Mouse (Mus musculus) spleen, adult 2 months (tissue): ENCODE results near the gene Galk1. TPM values are rescaled to one million over a fixed set of nuclear protein-coding genes. Genes with fewer than 3 reads are reported as not detected.
"Not testable (repeated sequence)": the region's sequence is repeated elsewhere in the genome, so short reads cannot be mapped to it uniquely, and the experiment has no call there.

Source experiments
- DNase-seq, 2 experiments: peaks; one replicate each; pipeline versions ENCODE4 v3.0.0 to v3.0.0-alpha.2; 2012 to 2021; ENCODE audit warnings: low spot score in 2 of 2, low read depth in 1 of 2
- H3K27ac ChIP-seq: fragments of 200-500 bp; 2 replicates; pipeline ENCODE4 v1.5.1; 2012; ENCODE audit warnings: low read length, inconsistent platforms; ENCODE audit not compliant: insufficient read depth
- H3K27me3 ChIP-seq: fragments of 200-500 bp; 2 replicates; pipeline ENCODE4 v1.6.1; 2012; ENCODE audit warnings: mild to moderate bottlenecking, moderate library complexity, low read length, inconsistent platforms; ENCODE audit not compliant: control insufficient read depth, insufficient read depth
- H3K36me3 ChIP-seq: fragments of 200-500 bp; 2 replicates; pipeline ENCODE4 v1.6.1; 2012; ENCODE audit warnings: mild to moderate bottlenecking, low read length, inconsistent platforms; ENCODE audit not compliant: control insufficient read depth, insufficient read depth
- H3K4me1 ChIP-seq: fragments of 200-500 bp; 2 replicates; pipeline ENCODE4 v1.6.1; 2011; ENCODE audit warnings: inconsistent platforms; ENCODE audit not compliant: control insufficient read depth, insufficient read depth, insufficient read length
- H3K4me3 ChIP-seq: fragments of 200-500 bp; 2 replicates; pipeline ENCODE4 v1.5.1; 2011; ENCODE audit warnings: mild to moderate bottlenecking, inconsistent platforms; ENCODE audit not compliant: insufficient read depth, insufficient read length; ENCODE audit errors: extremely low read depth
- CTCF ChIP-seq: fragments of 200-500 bp; IDR thresholded peaks from 2 replicates; pipeline ENCODE4 v1.5.1; 2011; ENCODE audit warnings: mild to moderate bottlenecking, inconsistent platforms; ENCODE audit not compliant: insufficient read depth, insufficient read length, insufficient replicate concordance; ENCODE audit errors: extremely low read depth
- POLR2A ChIP-seq: fragments of 200-500 bp; IDR thresholded peaks from 2 replicates; pipeline ENCODE4 v1.6.1; 2011; ENCODE audit warnings: low read depth, low read length, inconsistent platforms
- WGBS: fragments of 180-500 bp; shearing (Covaris S2); methylation state at CpG from one replicate; pipeline ENCODE4 v1.1.7; 2018; 5-methylcytosine and 5-hydroxymethylcytosine counted together
- polyA plus RNA-seq: library from polyadenylated mRNA; depleted of rRNA; stranded (reverse); fragments of >200 nt; gene quantifications from 2 replicates; pipeline ENCODE4 v1.2.3, GENCODE M21; 2012

Gene Galk1
- polyA plus RNA-seq, 1 experiment: 30.8 TPM

DNA sequence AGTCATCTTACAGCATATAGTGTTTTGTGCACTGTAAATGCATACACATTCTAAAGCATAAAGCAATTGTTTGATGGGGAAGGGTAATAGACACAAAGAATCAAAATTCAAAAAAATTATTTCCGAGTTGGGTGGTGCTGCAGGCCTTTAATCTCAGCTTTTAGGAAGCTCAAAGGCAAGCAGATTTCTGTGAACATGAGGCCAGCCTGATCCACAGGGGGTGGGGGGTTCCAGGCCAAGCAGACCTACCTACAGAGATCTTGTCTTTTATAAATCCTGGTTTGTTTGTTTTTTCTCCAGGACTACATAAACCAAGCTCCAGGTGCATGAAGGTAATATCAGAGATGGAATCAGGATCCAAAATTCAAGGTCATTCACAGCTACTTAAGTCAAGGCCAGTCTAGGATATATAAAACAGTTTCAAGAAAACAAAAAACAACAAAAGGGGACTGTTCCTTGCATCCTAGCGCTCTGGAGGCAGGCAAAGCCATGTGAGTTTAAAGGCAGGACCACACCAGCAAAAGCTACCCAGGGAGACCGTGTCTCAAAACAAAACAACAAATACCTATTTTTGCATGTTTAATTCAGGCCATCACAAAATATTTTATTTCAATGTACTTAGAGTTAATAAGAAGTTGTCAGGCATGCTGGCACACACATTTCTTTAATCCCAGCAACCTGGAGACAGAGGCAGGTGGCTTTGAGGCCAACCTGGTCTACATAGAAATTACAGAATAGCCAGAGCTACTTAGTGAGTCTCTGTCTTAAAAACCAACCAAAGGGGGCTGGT, 12.7 kb upstream of the Galk1 start:
- no peak overlapping the region for H3K27ac ChIP-seq
- peaks cover 18% of the 10 kb centered on the region for H3K36me3 ChIP-seq
- no peaks in the 10 kb centered on the region; the same call in 1 of the 2 replicates for H3K4me1 ChIP-seq
- 89% methylated on average over 3 of the region's 3 CpGs for WGBS
- TF ChIP-seq CTCF: no peak
- TF ChIP-seq POLR2A: no peak
- DNase-seq: no peak
- no peak overlapping the region for H3K4me3 ChIP-seq
- H3K27me3 ChIP-seq: no peaks in the 10 kb centered on the region

DNA sequence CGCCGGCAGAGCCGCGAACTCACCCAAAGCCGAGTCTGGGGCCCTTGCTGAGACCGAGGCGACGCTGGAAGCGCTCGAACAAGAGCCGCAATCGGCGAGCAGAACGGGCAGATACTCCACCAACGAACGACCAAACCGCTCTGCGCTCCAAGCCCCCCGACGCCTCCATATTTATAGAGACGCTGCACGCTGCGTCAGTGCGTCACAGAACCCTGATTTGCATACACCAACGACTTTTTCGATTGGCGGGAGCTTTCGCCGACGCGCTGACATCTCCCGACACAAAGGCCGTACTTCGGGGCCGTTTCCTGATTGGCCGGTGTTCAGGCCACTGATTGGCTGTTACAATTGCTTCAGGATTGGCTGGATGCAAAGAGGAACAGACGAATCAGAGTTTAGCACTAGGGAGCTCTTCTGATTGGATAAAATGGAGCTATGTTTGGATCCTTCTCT, 11.9 kb upstream of the Galk1 start:
- Histone ChIP-seq H3K36me3 (peaks cover 18% of the 10 kb centered on the region), H3K4me3 (peak overlapping the region; percentile 77), H3K4me1 (no peaks in the 10 kb centered on the region; the same call in 1 of the 2 replicates), H3K27ac (peak overlapping the region; percentile 98), H3K27me3 (no peaks in the 10 kb centered on the region)
- peak; percentile 90 to 99 for DNase-seq
- TF ChIP-seq POLR2A: peak; percentile 99
- TF ChIP-seq CTCF: no peak
- WGBS: under 1% methylated on average over 37 of the region's 37 CpGs

DNA sequence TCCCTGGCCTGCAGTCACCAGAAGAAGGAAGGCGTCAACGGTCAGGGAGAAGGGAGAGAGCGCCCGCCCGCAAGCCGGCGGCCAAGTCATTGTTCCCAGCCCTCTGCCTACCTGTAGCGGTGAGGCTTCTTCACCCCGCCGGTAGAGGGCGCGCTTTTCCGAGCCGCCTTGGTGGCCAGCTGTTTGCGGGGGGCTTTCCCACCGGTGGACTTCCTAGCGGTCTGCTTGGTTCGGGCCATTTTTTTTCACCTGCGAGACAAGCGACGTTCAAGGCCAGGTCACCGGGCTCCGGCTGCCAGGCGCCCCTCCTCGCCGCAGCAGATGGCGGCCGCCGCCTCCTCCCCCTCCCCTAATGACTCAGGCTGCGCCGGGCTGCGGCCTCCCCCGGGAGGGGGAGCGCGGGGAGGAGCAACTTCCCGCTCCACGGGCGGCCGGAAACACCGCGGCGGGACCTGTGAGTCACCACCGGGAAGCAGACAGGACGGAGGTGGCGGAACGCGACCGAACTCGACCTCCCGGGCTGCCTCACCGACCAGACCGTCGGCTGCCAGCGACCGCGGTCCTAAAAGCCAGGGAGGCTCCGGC, 11.3 kb upstream of the Galk1 start:
- TF ChIP-seq CTCF (peak; percentile 66; the same call in 1 of the 2 replicates), POLR2A (no peak)
- Histone ChIP-seq H3K27ac (peak overlapping the region; percentile 98), H3K4me3 (peak overlapping the region; percentile 77), H3K36me3 (peaks cover 18% of the 10 kb centered on the region), H3K4me1 (no peaks in the 10 kb centered on the region; the same call in 1 of the 2 replicates), H3K27me3 (no peaks in the 10 kb centered on the region)
- DNase-seq: peak; percentile 64 to 70
- 1% methylated on average over 56 of the region's 57 CpGs for WGBS

DNA sequence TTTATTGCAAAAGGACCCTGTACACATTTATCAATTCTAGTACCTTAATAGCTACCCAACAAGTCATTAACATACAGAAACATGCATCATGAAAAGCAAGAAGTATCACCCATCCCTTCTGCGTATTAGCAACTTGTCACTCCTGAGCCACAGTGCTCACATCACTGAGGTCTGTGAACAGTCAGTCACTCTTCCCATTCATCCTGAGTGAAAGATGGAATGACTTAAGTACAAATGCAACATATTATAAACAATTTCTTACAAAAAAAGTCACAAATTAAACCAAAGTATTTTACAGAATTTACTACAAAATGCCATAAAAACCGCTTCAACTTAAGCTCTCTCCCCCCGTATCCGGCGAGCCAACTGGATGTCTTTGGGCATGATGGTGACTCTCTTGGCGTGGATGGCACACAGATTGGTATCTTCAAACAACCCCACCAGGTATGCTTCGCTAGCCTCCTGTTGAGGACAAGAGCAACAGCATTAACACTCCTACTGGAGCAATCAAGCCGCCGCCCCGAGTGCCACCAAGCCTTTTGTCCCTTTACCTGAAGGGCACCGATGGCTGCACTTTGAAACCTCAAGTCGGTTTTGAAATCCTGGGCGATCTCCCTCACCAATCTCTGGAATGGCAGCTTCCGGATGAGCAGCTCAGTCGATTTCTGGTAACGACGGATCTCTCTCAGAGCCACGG, 10.7 kb upstream of the Galk1 start:
- WGBS: 2% methylated on average over 18 of the region's 18 CpGs
- H3K4me3 ChIP-seq: peak overlapping the region; percentile 77
- H3K27me3 ChIP-seq, H3K4me1 ChIP-seq, DNase-seq: not testable (repeated sequence)
- peak overlapping the region; percentile 98 for H3K27ac ChIP-seq
- H3K36me3 ChIP-seq: peaks cover 18% of the 10 kb centered on the region

DNA sequence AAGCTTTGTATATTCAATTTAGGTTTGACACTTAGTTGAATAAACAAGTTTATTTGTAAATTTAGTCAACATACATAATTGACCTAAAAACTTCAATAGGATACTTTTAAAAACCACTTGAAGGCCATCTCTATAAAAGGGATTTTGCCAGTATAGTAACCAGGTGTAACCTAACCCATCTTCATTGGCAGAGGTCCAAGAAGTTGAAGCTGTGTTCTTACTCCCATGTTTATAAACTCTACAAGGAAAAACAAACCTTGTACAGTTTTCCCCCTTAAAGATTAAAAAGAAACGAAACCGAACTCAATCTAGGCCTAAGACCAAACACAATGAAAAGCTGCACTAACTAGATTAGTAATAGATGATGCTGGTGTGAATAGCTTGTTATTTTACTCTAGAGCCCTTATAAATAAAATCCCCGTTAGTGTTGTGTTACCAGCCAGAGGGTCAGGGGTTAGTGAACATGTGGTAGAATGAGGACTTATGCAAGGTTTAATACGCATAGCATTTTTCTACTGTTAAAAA, 9.8 kb upstream of the Galk1 start:
- peaks cover 18% of the 10 kb centered on the region for H3K36me3 ChIP-seq
- WGBS: 54% methylated on average over 4 of the region's 4 CpGs
- no peak overlapping the region for H3K27ac ChIP-seq
- no peak for TF ChIP-seq POLR2A
- TF ChIP-seq CTCF: no peak
- no peak overlapping the region for H3K4me3 ChIP-seq
- no peaks in the 10 kb centered on the region; the same call in 1 of the 2 replicates for H3K4me1 ChIP-seq
- no peaks in the 10 kb centered on the region for H3K27me3 ChIP-seq
- DNase-seq: no peak

DNA sequence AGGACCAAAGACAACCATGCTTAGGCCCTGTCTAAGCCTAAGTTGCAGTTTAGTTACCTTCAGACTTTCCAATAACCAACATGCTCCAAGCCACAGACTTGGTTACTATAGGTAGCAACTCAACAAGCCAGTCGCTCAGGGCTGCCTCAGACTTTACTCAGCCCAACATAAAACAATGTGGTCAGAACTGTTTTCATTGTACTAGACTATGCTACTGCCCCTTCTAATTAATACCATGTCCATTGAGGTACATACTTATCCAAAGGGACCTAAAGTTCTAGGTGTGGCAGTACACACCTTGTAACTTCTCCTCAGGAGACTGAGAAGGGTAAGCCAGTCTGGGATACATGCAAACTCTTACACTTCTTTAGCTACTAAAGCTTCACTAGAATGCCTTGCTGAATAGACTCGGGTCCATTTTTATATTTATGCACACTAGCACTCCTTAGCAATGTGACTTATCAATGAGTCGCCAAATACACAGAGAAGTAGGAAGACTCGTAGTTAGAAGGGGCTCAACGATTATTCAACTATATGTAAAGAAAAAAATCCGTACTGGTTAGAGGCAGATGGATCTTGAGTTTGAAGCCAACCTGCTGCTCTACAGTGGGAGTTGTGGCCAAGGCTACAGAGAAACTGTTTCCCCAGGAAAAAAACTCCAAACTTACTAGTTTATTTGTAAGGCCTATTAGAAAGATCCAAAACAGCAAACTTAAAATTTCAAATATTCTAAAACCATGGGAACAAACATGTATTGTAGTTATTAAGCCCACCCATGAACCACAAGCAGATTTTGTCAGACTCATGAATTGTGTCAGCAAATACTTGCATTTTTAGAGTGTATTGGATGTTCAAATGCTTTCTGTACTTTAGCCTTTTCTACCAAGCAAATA, 9.1 kb upstream of the Galk1 start:
- no peak for DNase-seq
- H3K36me3 ChIP-seq: peaks cover 18% of the 10 kb centered on the region
- no peak overlapping the region for H3K27ac ChIP-seq
- no peaks in the 10 kb centered on the region; the same call in 1 of the 2 replicates for H3K4me1 ChIP-seq
- WGBS: 71% methylated on average over 6 of the region's 6 CpGs
- no peak overlapping the region for H3K4me3 ChIP-seq
- no peak for TF ChIP-seq CTCF
- TF ChIP-seq POLR2A: no peak
- H3K27me3 ChIP-seq: no peaks in the 10 kb centered on the region
